Mouse (Mus musculus) R1 (cell line): ENCODE measurements around the gene Sox15.
A peak's percentile ranks its signal among the peaks of the same experiment; 100 is the strongest.
"Not testable (repeated sequence)": the region's sequence is repeated elsewhere in the genome, so short reads cannot be mapped to it uniquely, and the experiment has no call there.

Experiments used
- DNase-seq: peaks from one replicate; pipeline ENCODE4 v3.0.0-alpha.2; 2018; ENCODE audit warnings: low read depth, low spot score

The Sox15 gene

GRCm38 (mm10) chr11:69655264-69656064 is at the start of gene Sox15:
Gene Sox15, plus strand, starts transcription at chr11:69655314.
- peak; percentile 91 for DNase-seq

- DNase-seq: peak; percentile 92
These were observed 49.2 kb upstream of the Sox15 start, which contains the start of gene Atp1b2 for GRCm38 (mm10) chr11:69605726-69606490. Gene Atp1b2, minus strand, starts transcription at chr11:69605942.

DNA sequence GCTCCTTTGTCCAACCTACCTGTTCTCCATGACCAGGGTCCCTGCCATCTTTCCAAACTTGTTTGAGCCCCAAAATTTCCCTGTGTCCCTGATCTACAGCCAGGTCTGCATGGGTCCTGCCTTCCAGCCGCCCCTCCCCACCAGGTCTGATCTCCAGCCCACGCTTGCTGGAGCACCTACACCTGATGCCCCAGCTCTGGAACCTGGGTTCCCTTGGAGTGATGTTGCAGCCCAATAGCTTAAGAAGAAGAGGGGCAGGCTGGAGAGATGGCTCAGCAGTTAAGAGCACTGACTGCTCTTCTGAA is 48.7 kb upstream of the Sox15 start:
- no peak for DNase-seq

GRCm38 (mm10) chr11:69606832-69607231 is 48.3 kb upstream of the Sox15 start:
- no peak for DNase-seq

GRCm38 (mm10) chr11:69608525-69608924 is 46.6 kb upstream of the Sox15 start:
- no peak for DNase-seq

- DNase-seq: no peak
These were observed 45.7 kb upstream of the Sox15 start for GRCm38 (mm10) chr11:69609416-69609815.

DNA sequence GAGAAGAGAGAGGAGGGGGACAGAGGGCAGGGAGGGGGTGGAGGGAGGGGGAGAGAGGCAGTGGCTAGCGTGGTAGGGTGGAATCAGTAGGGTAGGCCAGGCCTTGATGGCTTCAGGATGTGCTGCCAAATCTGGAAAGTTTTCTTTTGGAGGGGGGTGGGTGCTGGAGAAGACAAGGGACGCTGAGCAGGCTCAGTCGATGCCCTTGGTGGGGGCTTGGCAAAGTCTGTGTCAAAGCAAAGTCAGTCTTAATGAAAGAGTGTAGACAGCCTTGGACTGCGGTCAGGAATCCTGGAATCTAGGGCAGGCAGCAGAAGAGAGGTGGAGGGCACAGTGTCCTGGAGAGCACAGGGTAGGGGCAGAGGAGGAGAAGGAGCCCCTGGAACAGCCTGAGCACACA is 44.2 kb upstream of the Sox15 start:
- no peak for DNase-seq

GRCm38 (mm10) chr11:69613553-69614256 is 41.4 kb upstream of the Sox15 start:
- peak; percentile 88 for DNase-seq

DNA sequence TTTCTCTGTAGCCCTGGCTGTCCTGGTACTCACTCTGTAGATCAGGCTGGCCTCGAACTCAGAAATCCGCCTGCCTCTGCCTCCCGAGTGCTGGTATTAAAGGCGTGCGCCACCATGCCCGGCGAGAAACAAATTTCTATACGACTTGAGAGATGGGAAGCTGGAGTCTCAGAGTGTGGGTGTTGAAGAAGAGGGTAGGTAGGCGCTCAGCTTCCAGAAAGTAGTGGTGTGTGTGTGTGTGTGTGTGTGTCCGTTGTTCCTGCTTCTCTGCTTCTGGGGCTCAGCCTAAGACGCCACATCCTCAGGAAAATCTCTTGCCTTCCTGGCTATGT is 40.9 kb upstream of the Sox15 start:
- DNase-seq: not testable (repeated sequence)

- DNase-seq: no peak
These were observed 38.3 kb upstream of the Sox15 start for GRCm38 (mm10) chr11:69616781-69617180.

GRCm38 (mm10) chr11:69617805-69618204 is 37.3 kb upstream of the Sox15 start, which contains the start of gene Shbg:
Gene Shbg, minus strand, starts transcription at chr11:69617905.
- no peak for DNase-seq

DNA sequence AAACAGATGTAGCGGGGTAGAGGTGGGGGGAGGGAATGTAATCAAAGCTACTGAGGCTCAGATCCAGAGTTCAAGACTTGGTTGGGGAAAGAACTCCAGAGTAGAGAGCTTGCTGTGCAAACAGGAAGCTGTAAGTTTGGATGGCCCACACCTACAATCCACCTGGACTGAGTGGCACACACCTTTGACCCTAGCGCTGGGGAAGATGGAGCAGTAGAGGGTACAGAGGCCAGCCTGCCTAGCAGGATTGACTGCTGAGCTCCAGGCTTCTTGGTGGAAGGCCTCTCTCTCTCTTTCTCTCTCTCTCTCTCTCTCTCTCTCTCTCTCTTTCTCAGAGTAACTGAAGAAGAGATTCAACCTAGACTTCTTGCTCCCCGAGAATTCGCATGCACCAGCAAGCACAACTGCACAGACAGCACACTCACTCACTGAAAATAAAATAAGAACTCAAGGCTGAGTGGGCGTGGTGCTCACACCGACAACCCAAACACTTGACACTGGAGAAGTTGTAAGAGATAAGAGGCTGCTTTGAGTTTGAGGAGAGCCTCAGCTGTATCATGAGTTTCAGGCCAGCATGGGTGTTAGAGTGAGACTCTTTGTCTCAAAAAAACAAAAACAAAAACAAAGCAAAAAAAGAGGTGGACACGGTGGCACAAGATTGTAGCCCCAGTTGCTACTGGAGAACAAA is 34.6 kb upstream of the Sox15 start:
- no peak for DNase-seq

- peak; percentile 23 for DNase-seq
These were observed 33.4 kb upstream of the Sox15 start, which contains the start of gene Sat2 for GRCm38 (mm10) chr11:69621571-69622268. Gene Sat2, plus strand, starts transcription at chr11:69622024.

DNA sequence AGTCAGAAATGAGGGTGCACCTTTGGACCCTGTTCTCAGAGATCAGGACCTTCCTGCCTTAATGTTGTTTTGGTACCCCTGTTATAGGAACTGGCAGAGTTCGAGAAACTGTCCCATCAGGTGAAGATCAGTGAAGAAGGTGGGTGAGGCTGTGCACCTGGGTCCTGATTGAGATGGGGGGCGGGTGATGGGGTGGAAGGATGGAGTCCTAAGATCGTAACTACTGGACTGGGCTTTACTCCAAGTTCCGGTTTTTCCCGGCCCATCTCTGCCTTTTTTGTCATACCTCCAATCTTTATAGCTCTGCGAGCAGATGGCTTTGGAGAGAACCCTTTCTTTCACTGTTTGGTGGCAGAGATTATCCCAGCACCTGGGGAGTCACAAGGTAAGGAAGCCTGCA is 32.7 kb upstream of the Sox15 start:
- no peak for DNase-seq

DNA sequence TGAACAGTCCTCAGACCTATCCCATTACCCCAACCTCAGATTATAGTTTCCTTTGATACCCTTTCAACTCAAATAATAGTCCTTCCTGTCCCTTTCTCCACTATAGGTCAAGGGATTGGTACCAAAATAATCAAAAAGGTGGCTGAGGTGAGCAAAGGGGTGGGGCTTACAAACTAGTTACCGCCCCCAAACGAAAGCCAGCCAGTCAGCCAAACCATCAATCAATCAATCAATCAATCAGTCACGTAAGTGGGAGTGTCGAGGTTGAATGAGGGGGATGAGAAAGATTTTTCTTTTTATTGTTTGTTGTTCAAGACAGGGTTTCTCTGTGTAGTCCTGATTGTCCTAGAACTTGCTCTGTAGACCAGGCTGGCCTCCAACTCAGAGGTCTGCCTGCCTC is 32.1 kb upstream of the Sox15 start:
- DNase-seq: peak; percentile 66

DNA sequence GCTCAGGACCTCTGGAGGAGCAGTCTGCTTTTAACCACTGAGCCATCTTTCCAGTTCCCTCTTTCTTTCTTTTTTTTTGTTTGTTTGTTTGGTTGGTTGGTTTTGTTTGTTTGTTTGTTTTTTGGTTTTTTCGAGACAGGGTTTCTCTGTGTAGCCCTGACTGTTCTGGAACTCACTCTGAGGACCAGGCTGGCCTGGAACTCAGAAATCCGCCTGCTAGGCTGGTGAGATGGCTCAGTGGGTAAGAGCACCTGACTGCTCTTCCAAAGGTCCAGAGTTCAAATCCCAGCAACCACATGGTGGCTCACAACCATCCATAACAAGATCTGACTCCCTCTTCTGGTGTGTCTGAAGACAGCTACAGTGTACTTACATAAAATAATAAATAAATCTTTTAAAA is 30.8 kb upstream of the Sox15 start:
- not testable (repeated sequence) for DNase-seq

DNA sequence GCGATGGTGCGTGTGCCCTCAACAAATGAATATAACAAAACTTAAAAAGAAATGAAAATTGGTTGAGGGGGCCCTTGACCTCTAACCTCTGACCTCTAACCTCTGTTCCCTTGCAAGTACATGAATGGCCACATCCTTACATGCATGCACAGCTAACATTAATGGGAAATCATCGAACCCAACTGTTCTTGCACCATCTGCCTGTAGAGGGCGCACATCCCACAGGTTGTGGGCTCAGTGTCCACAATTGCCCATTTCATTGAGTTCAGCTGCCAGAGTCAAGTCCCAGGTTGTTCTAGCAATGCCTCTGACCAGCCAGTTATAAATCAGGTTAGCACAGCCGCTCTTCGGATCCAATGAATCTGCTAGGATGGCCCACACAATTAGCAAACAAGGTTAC is 26.8 kb upstream of the Sox15 start:
- DNase-seq: peak; percentile 91

DNA sequence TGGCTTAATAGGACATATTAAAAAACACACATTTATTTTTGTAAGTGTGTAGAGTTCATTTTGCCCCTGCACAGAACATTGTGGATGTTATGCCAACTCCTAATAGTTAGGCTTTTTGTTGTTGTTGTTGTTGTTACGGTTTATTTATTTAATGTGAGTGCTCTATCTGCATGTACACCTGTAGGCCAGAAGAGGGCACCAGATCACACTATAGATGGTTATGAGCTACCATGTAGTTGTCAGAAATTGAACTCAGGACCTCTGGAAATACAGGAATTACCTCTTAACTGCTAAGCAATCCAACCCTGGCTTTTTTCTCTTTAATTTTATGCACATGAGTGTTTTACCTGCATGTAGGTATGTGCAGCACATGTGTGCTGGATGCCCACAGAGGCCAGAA is 25.3 kb upstream of the Sox15 start:
- peak; percentile 72 for DNase-seq

DNA sequence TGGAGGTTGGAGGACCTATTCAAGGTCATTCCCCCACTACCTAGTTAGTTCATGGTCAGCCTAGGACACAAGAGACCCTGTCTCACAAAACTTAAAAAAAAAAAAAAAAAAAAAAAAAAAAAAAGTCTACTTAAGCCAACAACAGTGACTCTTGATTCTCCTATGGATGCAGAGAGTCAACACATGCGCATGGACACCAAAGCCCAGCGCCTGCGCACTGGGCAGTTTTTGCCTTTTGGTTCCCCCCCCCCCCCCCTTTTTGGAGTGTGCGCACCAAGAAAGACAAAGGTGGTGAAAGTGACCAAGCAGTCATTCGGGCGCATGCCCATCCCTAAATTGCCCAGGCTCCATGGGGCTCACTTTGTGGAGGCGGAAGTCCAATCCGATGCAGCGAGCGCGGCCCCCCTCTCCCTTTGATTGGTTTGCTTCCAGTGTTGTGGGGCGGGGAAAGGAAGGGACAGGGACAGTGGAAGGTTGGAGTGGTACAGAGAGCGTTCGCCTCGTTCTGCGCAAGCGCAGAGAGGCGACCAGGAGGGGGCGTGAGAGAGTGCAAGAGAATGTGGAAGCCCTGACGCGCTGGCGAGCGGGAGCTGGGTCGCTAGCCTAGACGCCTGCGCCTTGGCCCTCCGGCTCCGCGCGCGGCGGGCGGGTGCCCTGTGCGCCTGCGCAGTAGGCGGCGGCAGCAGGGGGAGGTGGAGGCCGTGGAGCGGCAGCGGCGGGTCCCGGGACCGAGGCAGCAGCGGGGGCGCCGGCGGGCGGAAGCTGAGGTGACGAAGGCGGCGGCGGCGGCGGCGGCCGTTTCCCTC is 22.6 kb upstream of the Sox15 start, which contains the start of gene Fxr2:
Fxr2 (plus strand) TSS at position 707 of the 806 bp plus-strand sequence.
- DNase-seq: peak; percentile 100
